Mouse (Mus musculus) right cerebral cortex, postnatal 10 days (tissue): ENCODE results near the gene Gm9508.

Experiments used
- DNase-seq, 2 experiments: peaks; one replicate each; pipeline ENCODE4 v3.0.0; 2021; ENCODE audit warnings: low spot score in 2 of 2

The Gm9508 gene

DNA sequence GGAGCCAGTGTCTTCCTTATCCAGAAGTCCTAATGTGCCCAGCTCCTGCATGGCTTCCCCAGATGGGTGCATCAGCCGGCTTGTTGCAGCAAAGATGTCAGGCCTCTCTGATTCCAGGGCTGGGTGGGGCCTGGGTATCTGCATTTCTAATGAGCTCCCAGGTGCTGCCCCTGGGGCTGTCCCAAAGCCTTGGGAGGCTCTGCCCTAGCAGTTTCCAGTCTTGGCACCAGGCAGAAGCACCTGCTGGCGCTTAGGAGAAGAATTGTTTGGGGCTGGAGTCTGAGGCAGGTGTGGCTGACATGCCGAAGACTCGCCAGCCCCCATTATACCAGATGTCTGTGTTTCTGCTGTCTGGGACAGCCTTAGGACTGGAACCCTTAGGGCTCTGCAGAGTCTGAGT lies 26.3 kb downstream of the Gm9508 start:
- no peak for DNase-seq

DNA sequence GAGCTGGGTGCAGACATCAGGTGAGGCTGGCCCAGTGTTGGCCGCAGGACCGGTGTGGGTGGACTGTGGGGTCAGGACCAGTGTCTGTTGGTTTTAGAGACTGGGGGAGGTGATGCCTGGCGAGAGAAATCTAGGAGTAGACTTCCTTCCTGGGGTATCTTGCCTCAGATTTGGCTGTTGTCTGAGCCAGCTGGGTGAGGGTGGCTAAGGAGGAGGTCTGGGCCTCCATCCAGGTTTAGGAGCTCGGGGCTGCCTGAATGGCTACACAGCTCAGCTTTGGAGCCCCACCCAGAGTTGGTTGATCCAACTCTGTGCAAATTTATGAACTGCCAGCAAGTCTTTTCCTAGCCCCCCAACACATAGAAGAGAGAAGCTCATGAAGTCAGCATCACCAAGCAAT lies 29.6 kb downstream of the Gm9508 start:
- DNase-seq, result peak; percentile 50 to 54

DNA sequence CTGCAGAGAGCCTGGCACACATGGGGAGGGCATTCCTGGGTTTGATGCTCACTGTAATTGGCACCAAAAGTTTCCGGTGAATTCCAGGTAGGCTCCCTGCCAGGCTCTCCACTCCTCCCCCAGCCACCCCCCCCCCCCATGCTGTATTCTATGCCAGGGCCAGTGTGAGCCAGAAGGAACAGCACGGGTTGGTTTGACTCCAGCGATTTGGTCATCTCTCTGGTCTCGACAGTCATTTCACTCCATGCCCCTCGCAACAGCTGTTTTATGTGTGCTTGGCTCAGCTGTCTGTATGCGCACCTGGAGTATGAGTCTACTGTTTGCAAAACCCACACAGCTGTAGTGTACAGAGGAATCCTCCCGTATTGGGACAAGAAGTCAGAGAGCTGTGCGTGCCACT lies 30.7 kb downstream of the Gm9508 start:
- DNase-seq, result no peak

DNA sequence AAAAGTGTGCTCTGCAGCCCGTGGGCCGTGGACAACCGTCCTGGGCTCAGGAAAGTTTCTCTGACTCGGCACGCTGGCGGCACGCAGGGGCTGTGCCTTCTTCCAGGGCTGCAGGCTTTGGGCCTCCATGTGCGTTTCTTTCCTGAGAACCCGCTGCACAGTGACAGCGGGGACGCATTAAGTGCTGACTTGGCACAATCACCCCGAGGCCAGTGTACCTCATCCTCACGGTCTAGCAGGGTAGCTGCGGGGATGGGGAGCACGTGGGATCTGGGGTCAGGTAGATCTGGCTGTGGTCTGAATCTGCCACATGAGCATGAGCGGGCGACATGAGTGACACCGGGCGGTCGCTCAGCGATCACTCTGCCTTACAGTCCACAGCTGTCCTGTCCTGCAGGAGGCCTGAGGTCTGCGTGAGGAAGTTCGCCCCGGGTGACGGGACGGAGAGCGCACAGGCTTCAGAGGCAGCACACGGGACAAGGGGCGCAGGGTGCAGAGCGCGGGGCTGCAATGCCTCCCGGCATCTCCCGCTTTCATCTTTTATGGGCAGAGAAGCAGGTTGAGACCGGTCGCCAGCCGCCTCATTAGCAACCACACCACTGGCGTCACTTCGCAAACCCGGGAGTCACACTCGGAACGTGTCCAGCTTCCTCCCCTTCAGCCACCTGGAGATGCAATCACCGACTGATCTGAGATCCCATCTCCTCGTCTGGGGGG lies 32.9 kb downstream of the Gm9508 start:
- DNase-seq, result no peak

DNA sequence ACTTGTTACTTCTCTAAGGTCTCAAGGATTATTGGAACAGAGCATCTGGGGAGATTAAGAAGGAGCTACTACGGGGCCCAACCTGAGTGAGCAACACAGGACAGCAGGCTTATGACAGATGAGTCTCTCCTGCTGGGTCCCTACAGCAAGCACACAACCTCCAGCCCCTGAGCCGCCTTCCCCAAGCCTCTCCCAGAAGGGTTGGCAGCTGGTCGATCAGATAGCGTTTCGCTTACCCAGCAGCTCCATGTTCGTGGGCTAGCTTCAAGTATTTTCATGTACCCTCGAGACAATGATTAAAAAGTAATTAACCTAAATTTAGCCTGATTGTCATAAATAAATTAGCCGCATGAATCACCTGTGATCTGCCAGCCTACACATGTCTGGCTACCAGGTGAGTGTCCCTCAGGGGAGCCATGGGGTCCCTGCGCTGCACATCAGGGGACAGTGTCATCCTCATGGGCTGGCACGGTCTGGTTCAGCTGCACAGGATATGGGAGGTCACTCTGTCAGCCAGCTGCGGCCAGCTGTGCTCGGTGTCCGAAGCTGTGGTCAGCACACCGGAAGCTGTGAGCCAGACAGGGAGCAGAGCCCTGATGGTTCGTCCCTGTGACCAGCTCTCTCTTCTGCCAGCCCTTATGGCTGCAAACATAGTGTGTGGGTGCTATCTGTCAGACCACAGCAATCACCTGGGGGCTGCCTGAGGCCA lies 38.6 kb downstream of the Gm9508 start:
- no peak for DNase-seq

DNA sequence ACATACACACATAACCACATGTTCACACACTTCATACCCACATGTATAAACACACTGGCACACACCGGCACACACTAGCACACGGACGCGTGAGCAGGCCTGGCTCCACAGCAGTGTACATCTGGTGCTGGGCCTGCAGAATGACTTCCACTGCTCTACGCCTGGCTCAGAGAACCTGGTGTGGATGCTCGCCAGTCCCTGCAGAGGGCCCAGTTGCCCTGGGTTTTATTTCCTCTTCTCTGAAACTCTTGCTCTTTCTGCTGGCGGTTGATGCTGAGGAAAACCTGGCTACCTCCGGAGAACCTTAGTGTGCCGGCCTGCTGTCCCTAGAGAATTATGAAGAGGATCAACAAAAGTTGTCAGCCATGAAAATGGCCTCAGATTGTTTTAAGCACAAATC lies 45.0 kb downstream of the Gm9508 start:
- DNase-seq, result no peak

DNA sequence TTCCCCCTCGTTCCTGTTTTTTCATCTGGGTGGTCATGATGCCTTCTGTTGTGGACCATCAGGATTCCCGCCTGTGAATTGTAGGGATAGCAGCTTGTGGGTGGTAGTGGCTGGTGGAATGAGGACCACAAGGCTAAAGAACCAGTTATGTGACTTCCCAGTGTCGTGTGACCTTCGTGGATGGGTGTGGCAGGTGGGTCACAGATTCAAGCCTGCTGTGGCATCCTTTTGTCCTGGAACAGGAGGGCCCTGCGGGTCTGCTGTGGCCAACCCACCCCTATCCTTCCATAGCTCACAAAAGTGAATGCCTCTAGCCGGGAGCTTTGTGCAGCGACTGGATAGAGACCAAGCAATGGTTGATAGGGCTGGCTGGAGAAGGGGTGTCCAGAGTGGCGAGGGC lies 49.1 kb downstream of the Gm9508 start:
- no peak for DNase-seq

DNA sequence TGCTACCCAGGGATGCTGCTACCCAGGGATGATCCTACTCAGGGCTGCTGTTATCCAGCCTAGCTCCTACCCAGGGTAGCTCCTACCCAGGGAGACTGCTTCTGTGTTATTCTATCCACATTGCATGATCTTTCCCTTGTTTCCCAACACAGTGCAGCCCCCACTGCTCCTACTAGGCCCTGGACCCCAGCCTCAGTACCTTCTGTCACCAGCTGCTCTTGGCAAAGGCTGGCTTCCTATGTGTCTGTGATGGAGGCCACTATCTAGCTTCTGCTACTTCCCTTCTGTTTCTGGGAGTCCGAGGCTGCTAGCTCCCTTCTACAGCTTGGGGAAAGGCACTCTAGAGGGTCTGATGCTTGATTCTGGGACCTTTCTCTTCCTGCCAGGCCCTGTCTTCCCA lies 49.6 kb downstream of the Gm9508 start:
- no peak for DNase-seq
